Mouse (Mus musculus) R1 (cell line): Measurements from ENCODE around the gene Trip10.
A peak's percentile ranks its signal among the peaks of the same experiment; 100 is the strongest.

Experiments
- DNase-seq: peaks from one replicate; pipeline ENCODE4 v3.0.0-alpha.2; 2018; ENCODE audit warnings: low read depth, low spot score

Gene Trip10

GRCm38 (mm10) chr17:57249186-57250181, at the start of gene Trip10:
TSS of gene Trip10 (plus strand) at chr17:57249455.
- peak; percentile 94 for DNase-seq

DNA sequence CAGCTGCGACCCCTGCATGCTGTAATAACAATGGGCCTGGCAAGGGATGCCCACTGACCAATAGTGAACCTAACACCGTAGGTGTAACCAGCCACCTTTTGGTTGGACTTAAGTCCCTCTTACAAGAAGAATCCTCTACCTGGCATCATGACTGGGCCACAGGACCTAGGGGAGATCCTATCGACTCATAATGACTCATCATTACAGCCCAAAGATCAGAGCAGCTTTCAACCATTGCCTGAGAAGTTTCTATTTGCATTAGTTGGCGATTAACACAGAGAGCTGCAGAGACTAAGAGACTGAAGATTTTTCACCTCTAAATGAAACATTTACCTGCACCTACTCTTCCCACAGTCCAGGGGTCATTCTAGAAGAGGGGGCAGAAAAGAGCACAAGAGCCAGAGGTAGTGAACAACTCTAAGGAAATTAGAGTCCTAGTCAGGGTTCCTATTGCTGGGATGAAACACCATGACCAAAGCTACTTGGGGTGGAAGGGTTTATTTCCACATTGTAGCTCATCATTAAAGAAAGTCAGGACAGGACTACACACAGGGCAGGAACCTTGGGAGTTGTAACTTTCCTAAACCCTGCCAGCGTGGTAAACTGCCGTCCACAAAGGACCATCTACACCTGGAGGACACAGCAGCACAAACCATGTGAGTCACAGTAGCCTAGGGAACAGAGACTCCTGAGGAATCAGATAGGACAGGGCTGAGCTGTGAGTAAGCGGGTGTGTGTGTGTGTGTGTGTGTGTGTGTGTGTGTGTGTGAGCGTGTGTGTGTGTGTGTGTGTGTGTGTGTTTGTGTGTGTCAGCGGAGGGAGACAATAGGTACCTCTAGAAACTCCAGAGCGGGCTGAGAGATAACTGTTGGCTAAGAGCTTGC, 47.2 kb upstream of the Trip10 start:
- DNase-seq: no peak

DNA sequence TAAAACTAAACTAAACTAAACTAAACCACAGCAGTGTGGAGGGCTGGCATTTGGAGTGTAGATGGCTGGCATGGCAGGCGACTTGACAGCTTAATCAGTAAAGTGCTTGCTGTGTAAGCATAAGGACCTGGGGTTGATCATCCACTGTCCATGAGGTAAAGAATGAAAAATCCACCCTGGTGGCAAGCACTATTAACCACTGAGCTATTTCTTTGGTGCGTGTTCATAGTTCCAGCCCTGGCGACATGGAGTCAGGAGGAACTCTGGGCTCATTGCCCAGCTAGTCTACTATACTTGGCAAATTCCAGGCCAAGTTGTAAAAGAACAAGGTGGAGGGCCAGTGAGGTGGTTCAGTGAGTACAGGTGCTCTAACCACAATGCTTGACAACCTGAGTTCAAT, 41.3 kb upstream of the Trip10 start:
- no peak for DNase-seq

DNA sequence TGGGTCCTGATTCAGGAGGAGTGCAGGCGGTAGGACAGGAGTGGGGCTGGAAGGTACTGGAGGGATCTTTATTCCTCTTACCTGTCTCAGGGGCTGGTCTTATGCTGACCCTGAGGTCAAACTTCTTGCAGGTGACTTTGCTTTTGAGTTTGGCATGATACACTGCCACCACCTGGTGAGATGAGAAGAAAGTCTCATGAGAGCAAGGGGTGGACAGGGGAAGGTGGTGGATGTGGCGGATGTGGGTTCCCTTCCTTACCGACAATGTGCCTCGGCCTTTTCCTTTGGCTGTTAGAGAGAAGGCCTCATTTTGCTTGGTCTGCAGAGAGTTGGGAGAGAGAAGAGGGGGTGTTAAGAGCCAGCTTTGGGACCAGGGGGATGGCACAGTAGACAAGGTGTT, 39.9 kb upstream of the Trip10 start:
- no peak for DNase-seq

DNA sequence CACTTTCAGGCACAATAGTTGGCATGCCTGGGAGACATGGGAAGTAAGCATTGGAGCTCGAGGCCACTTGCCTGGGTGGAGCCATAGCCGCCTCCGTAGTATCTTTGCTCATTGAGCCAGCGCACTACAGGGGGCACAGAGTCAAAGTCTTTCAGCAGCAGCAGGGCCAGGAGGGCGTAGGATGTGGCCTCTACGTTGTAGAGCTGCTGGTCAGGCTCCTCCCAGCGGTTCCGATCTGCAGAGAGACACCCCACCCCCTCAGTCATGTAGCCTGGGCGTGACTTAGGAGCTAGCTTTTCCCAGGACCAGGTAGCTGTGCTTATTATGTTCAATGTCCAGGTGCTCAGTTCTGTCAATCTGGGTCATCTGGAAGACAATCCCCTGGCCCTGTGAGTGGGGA, 37.8 kb upstream of the Trip10 start:
- peak; percentile 72 for DNase-seq

- peak; percentile 73 for DNase-seq
Observed at GRCm38 (mm10) chr17:57214676-57215387, 34.4 kb upstream of the Trip10 start.

DNA sequence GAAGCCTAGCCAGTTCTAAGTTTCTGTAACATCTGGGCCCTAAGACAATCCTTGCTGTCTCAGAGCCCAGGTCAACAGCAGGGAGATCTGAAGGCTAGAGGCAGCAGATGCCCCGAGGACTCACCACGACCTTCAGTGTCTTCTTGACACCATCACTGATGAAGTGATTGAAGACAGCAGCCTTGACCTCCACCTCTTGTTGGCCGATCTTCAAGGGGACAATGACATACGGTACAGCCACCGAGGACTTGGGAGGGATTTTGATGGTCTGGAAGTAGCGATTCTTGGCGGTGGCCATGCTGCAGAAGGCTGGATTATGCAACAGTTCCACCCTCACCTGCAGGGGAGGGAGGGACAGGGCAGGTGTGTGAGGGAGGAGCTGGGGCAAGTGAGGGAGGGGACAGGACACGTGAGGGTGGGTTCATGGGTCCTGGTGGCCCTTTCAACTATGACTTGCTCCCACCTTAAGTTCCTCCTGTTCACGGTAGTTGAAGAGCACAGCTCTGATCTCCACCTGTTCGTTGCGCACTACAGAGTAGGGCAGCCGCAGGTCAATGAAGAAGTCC, 30.8 kb upstream of the Trip10 start:
- no peak for DNase-seq

- peak; percentile 64 for DNase-seq
Observed at GRCm38 (mm10) chr17:57219167-57219883, 29.9 kb upstream of the Trip10 start.

DNA sequence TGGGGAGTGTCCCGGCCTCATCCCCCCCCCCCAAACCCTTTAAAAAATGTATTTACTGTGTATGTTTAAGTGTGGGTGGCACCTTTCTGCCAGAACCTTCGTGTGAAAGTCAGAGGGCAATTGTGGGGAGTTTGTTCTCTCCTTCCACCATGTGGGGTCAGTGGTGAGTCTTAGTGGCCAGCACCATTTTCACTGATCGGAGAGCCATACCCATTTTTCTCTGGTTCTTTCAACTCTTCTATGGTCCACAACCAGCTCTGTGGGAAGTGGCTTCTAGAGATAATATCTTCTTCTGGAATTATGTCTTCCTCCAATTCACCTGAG, 29.4 kb upstream of the Trip10 start:
- peak; percentile 47 for DNase-seq

DNA sequence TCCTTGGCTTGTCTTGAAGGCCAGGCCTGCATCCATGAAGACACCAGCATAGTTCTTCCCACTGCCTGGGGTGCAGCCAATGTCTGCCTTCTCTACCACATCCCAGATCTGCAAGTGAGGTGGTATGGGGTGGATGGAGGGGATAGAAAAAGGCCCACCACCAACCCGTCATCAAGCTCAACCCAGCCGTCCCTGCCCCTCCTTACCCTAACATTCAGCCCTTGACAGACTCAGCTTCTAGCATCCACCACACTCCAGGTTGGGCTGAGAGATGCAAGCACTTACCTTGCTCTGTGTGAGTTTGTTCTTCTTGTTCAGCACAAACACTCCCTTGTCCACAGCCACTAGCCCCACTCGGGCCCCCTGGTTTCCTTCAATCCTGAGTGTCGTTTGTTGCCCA, 27.3 kb upstream of the Trip10 start:
- DNase-seq: no peak

- no peak for DNase-seq
Observed at GRCm38 (mm10) chr17:57223313-57223712, 25.9 kb upstream of the Trip10 start.

DNA sequence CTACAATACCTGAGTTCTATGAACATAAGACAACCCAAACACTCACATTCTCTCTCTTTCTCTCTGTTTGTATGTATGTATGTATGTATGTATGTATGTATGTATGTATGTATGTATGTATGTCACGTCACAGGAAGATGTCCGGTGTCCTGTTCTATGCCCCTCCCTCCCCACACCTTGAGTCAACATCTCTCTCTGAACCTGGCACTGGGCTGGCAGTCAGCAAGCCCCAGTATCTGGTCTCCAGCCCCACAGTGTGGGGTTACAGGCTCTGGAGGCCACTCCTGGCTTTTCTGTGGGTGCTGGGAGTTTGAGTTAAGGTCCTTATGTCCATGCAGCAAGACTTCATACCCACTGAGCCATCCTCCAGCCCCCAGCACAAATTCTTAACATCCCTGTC, 21.8 kb upstream of the Trip10 start:
- DNase-seq: no peak

GRCm38 (mm10) chr17:57228014-57228413, 21.2 kb upstream of the Trip10 start, which contains the start of gene C3:
TSS of gene C3 (minus strand) at chr17:57228136.
- no peak for DNase-seq

- DNase-seq: no peak
Observed at GRCm38 (mm10) chr17:57228873-57229272, 20.4 kb upstream of the Trip10 start.

DNA sequence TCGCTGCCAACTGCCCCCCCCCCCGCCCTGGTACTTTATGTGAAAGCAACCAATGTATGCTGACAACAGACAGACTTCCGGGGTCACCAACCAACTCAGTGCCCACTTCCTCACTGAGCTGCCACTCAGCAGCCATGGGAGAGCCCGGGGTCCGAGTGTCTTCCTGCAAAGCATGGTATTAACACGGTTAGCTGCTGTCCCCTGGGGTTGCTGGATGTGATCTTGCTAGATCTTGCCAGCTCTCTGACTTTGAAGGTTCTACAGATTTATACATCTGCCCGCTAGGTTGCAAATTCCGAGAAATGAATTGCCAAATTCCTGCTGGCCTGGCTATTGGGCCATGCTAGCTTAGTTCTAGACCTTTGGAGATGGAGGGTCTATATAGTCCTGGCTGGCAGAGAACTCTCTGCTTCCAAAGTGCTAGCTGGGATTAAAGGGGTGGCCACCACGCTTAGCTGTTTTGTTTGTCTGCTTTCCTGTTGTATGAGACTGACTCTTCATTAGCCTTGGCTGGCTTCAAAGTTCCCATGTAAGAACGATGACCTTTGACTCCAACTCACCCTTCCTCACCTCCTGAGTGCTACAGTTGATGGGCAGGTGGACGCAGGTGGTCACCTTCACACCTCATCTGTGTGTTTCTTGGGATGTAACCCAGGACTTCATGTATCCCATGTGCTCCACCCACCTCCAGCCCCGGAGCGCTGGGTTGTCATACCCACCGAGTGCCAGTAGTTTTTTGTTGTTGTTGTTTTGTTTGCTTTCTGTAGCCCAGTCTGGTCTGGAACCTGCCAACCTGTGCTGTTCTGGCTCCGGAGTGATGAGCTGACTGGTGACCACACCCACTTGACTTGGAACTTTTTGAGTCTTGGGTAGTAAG, 19.2 kb upstream of the Trip10 start:
- DNase-seq: no peak

DNA sequence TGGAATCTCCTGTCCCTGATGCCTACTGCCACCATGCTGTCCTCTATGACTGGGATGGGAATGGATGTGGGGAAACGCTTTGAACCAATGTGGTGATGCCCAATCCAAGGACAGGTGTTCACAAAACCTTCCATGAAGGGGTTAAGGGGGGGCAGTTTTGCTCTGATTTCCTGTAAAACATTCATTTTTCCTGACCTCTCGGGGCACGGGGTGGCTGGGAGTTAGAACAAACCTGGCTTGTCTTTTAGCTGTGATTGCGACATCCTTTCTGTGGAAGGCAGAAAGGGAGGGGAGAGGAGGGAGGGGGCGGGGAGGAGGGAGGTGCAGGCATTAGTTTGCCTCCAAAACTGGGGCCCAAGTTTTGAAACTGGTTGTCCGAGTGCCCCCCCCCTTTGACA, 18.5 kb upstream of the Trip10 start:
- no peak for DNase-seq

DNA sequence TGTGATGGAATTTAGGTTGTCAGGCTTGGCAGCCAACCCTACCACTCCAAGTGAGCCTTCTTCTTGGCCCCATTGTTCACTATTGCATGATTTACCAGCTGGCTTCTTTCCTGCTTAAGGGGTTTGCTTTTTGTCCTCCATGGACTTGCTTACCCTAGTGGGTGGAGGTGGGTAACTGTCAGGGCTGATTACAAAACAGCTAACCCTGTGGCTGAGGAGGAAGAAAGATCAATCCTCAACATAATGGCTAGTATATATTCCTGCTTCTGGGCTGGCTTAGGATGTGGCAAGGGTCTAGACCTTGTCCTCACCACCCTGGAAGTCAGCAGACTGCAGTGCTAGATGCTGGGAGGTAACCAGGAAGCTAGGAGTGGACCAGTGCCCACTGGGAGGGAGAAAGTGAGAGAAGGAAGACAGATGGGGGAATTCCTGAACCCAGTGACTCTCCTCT, 17.9 kb upstream of the Trip10 start:
- DNase-seq: no peak

DNA sequence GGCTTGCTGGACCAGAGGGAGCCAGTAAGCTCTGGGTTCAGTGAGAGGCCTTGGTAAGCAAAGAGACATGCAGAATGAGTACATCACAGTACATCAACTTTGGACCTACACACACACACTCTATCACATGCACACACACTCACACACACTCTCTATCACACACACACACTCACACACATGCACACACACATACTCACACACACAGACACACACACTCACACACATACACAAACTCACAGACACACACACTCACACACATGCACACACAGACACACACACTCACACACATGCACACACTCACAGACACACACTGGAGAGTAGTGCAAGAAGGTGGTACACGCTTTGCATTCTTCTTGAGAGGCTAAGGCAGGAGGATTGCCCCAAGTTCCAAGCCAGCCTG, 17.1 kb upstream of the Trip10 start:
- no peak for DNase-seq

- no peak for DNase-seq
Observed at GRCm38 (mm10) chr17:57233038-57233437, 16.2 kb upstream of the Trip10 start.
